ENCODE assay signal across 20 mouse cellular contexts in the genomic region with DNA sequence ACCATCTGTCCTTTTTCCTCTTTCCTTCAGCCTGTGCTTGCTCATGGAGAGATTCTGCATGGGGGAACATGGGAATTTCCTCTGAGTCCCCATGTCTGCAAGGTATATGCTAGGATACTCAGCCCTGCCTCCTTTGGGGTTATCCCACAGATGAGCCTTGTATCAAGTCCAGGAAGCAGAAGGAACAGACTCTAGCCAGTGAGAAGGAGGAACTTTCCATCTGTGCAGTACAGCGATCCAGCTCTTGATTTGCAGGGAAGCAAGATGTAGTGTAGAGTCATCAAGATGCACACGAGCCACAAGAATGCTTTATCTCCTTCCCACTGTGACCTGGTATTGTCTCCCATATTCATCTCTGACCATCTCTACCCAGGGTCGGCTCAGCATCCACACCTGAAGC.
DNase-seq lines count a peak whose midpoint lies in the region; ATAC-seq lines count a peak whose summit lies in the region.
"Had no signal": no experiment of that assay in that cellular context is flagged by ENCODE, and none has a peak within 500 bp of the region (broad histone marks: within the 10 kb centered on the region; RNA-seq: fewer than 3 reads in every experiment).

No protein-coding gene starts in this region.

- no peak overlapping the region for H3K4me3 ChIP-seq in heart, embryonic 15.5 days
- H3K4me3 ChIP-seq: embryonic facial prominence, embryonic 13.5 days; heart, embryonic 13.5 days; hindbrain, embryonic 15.5 days; kidney, embryonic 15.5 days; limb, embryonic 13.5 days; lung, embryonic 15.5 days; midbrain, embryonic 10.5 days had no signal

- no peak for ATAC-seq in heart, embryonic 15.5 days (replicated peaks; ENCODE audit: insufficient number of reproducible peaks, insufficient read depth, low FRiP score, low read depth)
- ATAC-seq: activated CD4-positive, CD25-positive, alpha-beta regulatory T cell, adult 4 months had no signal

- WGBS in heart, embryonic 15.5 days: 63% methylated on average over 3 of the region's 3 CpGs

- 0 out of 2 replicates have a peak overlapping the region, but pooled peaks have one; percentile 48 for H3K27ac ChIP-seq in heart, embryonic 15.5 days
- H3K27ac ChIP-seq: heart, embryonic 13.5 days; hindbrain, embryonic 15.5 days; kidney, embryonic 15.5 days; liver, embryonic 14.5 days; lung, embryonic 15.5 days; macrophage; midbrain, embryonic 10.5 days had no signal

- peaks cover 12% of the 10 kb centered on the region for H3K4me1 ChIP-seq in heart, embryonic 15.5 days (replicated peaks)
- H3K4me1 ChIP-seq: lung, embryonic 15.5 days had no signal

- H3K9me3 ChIP-seq in heart, embryonic 15.5 days (replicated peaks): no peaks in the 10 kb centered on the region
- H3K9me3 ChIP-seq: embryonic facial prominence, embryonic 13.5 days; G1E; heart, embryonic 13.5 days; hindbrain, embryonic 15.5 days; kidney, embryonic 15.5 days; limb, embryonic 13.5 days; lung, embryonic 15.5 days; midbrain, embryonic 10.5 days had no signal

- peak; percentile 39 to 41 for DNase-seq in cerebellum, postnatal 10 days
- no peak for DNase-seq in cerebellum, adult 11 months
- no peak for DNase-seq in heart, adult 9 months (ENCODE audit: low spot score in 2 of 2)
- peak; percentile 19 for DNase-seq in right cerebral cortex, adult 18-20 months
- no peak for DNase-seq in right cerebral cortex, postnatal 36 days (ENCODE audit: low spot score in 2 of 2)
- no peak for DNase-seq in adrenal gland, postnatal 14 days
- DNase-seq: cerebellum, adult 8-10 months; thymus, postnatal 36 days had no signal

- peaks cover 4% of the 10 kb centered on the region; the same call in 1 of the 2 replicates for H3K27me3 ChIP-seq in heart, embryonic 15.5 days
- H3K27me3 ChIP-seq: embryonic facial prominence, embryonic 13.5 days; hindbrain, embryonic 15.5 days; lung, embryonic 15.5 days had no signal

- H3K36me3 ChIP-seq in heart, embryonic 15.5 days: no peaks in the 10 kb centered on the region
- H3K36me3 ChIP-seq: embryonic facial prominence, embryonic 13.5 days; G1E; heart, embryonic 13.5 days; hindbrain, embryonic 15.5 days; kidney, embryonic 15.5 days; limb, embryonic 13.5 days; lung, embryonic 15.5 days; midbrain, embryonic 10.5 days had no signal

- H3K4me2 ChIP-seq in heart, embryonic 15.5 days: no peak overlapping the region
- H3K4me2 ChIP-seq: embryonic facial prominence, embryonic 13.5 days; heart, embryonic 13.5 days; hindbrain, embryonic 15.5 days; kidney, embryonic 15.5 days; limb, embryonic 13.5 days; lung, embryonic 15.5 days had no signal

- no peak overlapping the region for H3K9ac ChIP-seq in heart, embryonic 15.5 days
- H3K9ac ChIP-seq: embryonic facial prominence, embryonic 13.5 days; heart, embryonic 13.5 days; hindbrain, embryonic 15.5 days; kidney, embryonic 15.5 days; liver, embryonic 14.5 days; lung, embryonic 15.5 days had no signal

Comparison
In these comparisons a context has a peak if more than half of its experiments do, and no peak if none do; other contexts are left out.
1. DNase-seq: peak in cerebellum, postnatal 10 days (2 of 2) and right cerebral cortex, adult 18-20 months (single experiment); none in cerebellum, adult 11 months (single experiment), heart, adult 9 months (0 of 2), right cerebral cortex, postnatal 36 days (0 of 2) and adrenal gland, postnatal 14 days (single experiment).